Mouse (Mus musculus) thymus, adult 2 months (tissue): ENCODE measurements around the gene Gcc1.

Experiments used
- CTCF ChIP-seq: fragments of 200-500 bp; IDR thresholded peaks from 2 replicates; pipeline ENCODE4 v1.5.1; 2012; ENCODE audit warnings: mild to moderate bottlenecking, control low read depth, low read length, moderate library complexity, borderline replicate concordance; ENCODE audit not compliant: control insufficient read depth, poor library complexity, insufficient read depth; ENCODE audit errors: extremely low read depth
- POLR2A ChIP-seq: fragments of 200-500 bp; IDR thresholded peaks from 2 replicates; pipeline ENCODE4 v1.6.1; 2012; ENCODE audit warnings: mild to moderate bottlenecking, low read length, control low read depth, moderate library complexity; ENCODE audit not compliant: control insufficient read depth, poor library complexity, insufficient read depth; ENCODE audit errors: extremely low read depth

- no peak for TF ChIP-seq CTCF
- no peak for TF ChIP-seq POLR2A
Measured at GRCm38 (mm10) chr6:28425019-28425418, 3.2 kb downstream of the Gcc1 start.
